Mouse (Mus musculus): ENCODE measurements around the gene Il18rap. TPM values are rescaled to one million over a fixed set of nuclear protein-coding genes. Genes with fewer than 3 reads are reported as not detected.

Il18rap gene
- polyA plus RNA-seq (2015; fragmentation: Nextera tagmentation; extraction: Ambion mirVana), result 0.11 and 0.27 TPM in 2 replicates

DNA sequence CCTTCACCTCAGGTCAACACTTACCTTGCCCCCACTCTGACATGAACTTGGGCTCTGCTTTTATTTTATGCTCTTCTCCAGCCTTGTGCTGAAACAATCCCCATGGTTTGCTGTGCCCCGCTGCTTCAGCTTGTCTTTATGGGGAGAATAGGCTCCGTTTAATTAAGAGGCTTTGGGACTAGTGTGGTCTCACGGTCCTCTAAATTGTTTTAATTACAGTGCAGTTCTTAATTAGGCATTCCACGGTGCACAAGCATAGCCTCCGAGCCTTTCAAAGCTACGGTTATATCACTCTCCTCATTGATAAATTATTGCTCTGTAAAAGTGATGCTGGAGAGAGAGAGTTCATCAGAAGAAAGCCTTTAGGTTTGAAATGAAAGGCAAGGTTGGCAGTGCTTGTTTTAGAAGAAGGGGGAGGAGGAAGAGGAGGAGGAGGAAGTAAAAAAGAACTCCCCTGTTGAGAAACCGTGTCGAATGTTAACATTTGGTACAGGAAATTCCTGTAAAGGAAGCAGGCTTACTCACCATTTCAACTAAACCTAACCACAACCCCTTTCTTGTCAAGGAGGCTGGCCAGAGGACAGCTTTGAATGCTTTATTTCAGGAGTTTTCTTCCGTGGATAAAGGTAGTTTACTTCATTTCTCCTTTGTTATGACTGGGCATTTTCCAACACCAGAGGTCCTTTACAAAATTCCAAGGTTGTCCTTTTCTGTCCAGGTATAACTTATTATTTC is at the start of gene Il18rap:
Gene Il18rap, plus strand, starts transcription at position 512 of the 735 bp plus-strand sequence.
- ATAC-seq, result peak; percentile 54; the same call in 1 of the 2 replicates

GRCm38 (mm10) chr1:40465477-40466430 is 49.4 kb upstream of the Il18rap start, which contains the start of gene Il18r1:
TSS of gene Il18r1 (plus strand) at chr1:40465552.
- Histone ChIP-seq H3K27ac (ENCODE audit: low read length) (no peak within 1 kb of the TSS), H3K27me3 (replicated peaks; ENCODE audit: control insufficient read depth, insufficient read depth, low read length) (no peaks in the 10 kb centered on the region), H3K4me2 (ENCODE audit: low read length) (no peak within 1 kb of the TSS), H3K4me1 (replicated peaks; ENCODE audit: control insufficient read depth, insufficient read depth, low read length) (no peaks in the 10 kb centered on the region), H3K4me3 (replicated peaks; ENCODE audit: low read length) (no peak within 1 kb of the TSS), H3K9me3 (ENCODE audit: control insufficient read depth, low read length) (no peaks in the 10 kb centered on the region), H3K9ac (replicated peaks; ENCODE audit: low read depth, low read length) (no peak within 1 kb of the TSS), H3K36me3 (ENCODE audit: control insufficient read depth, insufficient read depth) (no peaks in the 10 kb centered on the region)
- ATAC-seq, result no peak
- 50% methylated on average over 20 of the region's 20 CpGs for WGBS

More for the DNA sequence above, at the start of gene Il18rap:
- Histone ChIP-seq H3K4me2 (ENCODE audit: low read length) (peak within 1 kb of the TSS; percentile 12), H3K9ac (replicated peaks; ENCODE audit: low read depth, low read length) (no peak within 1 kb of the TSS), H3K9me3 (ENCODE audit: control insufficient read depth, low read length) (no peaks in the 10 kb centered on the region), H3K4me1 (replicated peaks; ENCODE audit: control insufficient read depth, insufficient read depth, low read length) (peaks cover 6% of the 10 kb centered on the region; the same call in 1 of the 2 replicates), H3K27ac (ENCODE audit: low read length) (no peak within 1 kb of the TSS), H3K27me3 (replicated peaks; ENCODE audit: control insufficient read depth, insufficient read depth, low read length) (no peaks in the 10 kb centered on the region), H3K36me3 (ENCODE audit: control insufficient read depth, insufficient read depth) (no peaks in the 10 kb centered on the region), H3K4me3 (replicated peaks; ENCODE audit: low read length) (no peak within 1 kb of the TSS)
- WGBS, result 9% methylated on average over 9 of the region's 9 CpGs

DNA sequence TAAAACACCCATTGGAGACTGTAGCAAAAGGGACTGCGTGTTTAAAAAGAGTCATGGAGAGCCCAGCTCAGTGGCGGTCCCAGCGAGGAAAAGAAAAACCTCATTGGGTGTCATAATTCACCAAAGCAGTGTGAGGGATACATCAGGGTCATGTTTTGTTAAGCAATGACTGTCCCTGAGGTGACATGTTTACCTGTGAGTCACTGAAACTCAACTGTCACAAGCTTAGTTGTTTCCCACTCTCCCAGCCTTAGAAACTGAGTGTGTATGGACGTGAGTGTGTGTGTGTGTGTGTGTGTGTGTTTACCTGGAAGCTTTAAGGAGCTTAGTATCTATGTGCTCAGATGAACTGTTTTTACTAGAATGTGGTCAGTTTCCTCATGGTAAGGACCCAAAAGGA is 47.9 kb upstream of the Il18rap start:
- WGBS, result 92% methylated on average over 4 of the region's 4 CpGs
- no peaks in the 10 kb centered on the region for H3K9me3 ChIP-seq (ENCODE audit: control insufficient read depth, low read length)

GRCm38 (mm10) chr1:40468805-40469204 is 46.4 kb upstream of the Il18rap start:
- no peaks in the 10 kb centered on the region for H3K9me3 ChIP-seq (ENCODE audit: control insufficient read depth, low read length)
- no peak overlapping the region for H3K4me3 ChIP-seq (replicated peaks; ENCODE audit: low read length)
- no peak overlapping the region for H3K9ac ChIP-seq (replicated peaks; ENCODE audit: low read depth, low read length)
- WGBS, result 73% methylated on average over 2 of the region's 2 CpGs
- H3K27ac ChIP-seq (ENCODE audit: low read length), result no peak overlapping the region
- H3K36me3 ChIP-seq (ENCODE audit: control insufficient read depth, insufficient read depth), result no peaks in the 10 kb centered on the region
- no peaks in the 10 kb centered on the region for H3K4me1 ChIP-seq (replicated peaks; ENCODE audit: control insufficient read depth, insufficient read depth, low read length)
- H3K4me2 ChIP-seq (ENCODE audit: low read length), result no peak overlapping the region
- no peak for ATAC-seq
- no peaks in the 10 kb centered on the region for H3K27me3 ChIP-seq (replicated peaks; ENCODE audit: control insufficient read depth, insufficient read depth, low read length)

More for the DNA sequence above, 47.9 kb upstream of the Il18rap start:
- Histone ChIP-seq H3K4me1 (replicated peaks; ENCODE audit: control insufficient read depth, insufficient read depth, low read length) (no peaks in the 10 kb centered on the region), H3K36me3 (ENCODE audit: control insufficient read depth, insufficient read depth) (no peaks in the 10 kb centered on the region), H3K27me3 (replicated peaks; ENCODE audit: control insufficient read depth, insufficient read depth, low read length) (no peaks in the 10 kb centered on the region), H3K4me3 (replicated peaks; ENCODE audit: low read length) (no peak overlapping the region), H3K9ac (replicated peaks; ENCODE audit: low read depth, low read length) (no peak overlapping the region), H3K4me2 (ENCODE audit: low read length) (no peak overlapping the region), H3K27ac (ENCODE audit: low read length) (no peak overlapping the region)
- no peak for ATAC-seq

DNA sequence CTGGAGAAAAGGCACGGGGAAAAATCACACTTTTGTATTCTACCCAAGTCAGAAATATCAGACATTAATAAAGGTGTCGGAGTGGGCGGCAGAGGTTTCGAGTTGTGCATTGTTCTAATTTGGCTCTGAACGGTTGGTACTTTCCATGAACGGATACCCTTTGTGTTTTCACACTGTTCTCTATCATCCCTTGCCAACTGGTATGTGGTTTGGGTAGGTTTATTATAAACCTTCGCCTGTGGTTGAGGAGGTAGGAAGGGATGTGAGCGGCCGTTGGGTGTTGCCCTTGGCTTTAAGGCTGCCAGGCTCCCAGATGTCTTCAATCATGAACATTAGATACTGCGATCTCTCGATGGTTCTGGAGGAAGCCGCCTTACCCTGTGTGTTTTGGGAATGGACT is 45.3 kb upstream of the Il18rap start:
- Histone ChIP-seq H3K36me3 (ENCODE audit: control insufficient read depth, insufficient read depth) (no peaks in the 10 kb centered on the region), H3K27ac (ENCODE audit: low read length) (no peak overlapping the region), H3K9ac (replicated peaks; ENCODE audit: low read depth, low read length) (no peak overlapping the region), H3K27me3 (replicated peaks; ENCODE audit: control insufficient read depth, insufficient read depth, low read length) (no peaks in the 10 kb centered on the region), H3K4me3 (replicated peaks; ENCODE audit: low read length) (no peak overlapping the region), H3K4me1 (replicated peaks; ENCODE audit: control insufficient read depth, insufficient read depth, low read length) (no peaks in the 10 kb centered on the region), H3K4me2 (ENCODE audit: low read length) (no peak overlapping the region), H3K9me3 (ENCODE audit: control insufficient read depth, low read length) (no peaks in the 10 kb centered on the region)
- WGBS, result 91% methylated on average over 12 of the region's 12 CpGs
- no peak for ATAC-seq

GRCm38 (mm10) chr1:40472401-40472800 is 42.8 kb upstream of the Il18rap start:
- Histone ChIP-seq H3K27ac (ENCODE audit: low read length) (no peak overlapping the region), H3K4me1 (replicated peaks; ENCODE audit: control insufficient read depth, insufficient read depth, low read length) (no peaks in the 10 kb centered on the region), H3K36me3 (ENCODE audit: control insufficient read depth, insufficient read depth) (no peaks in the 10 kb centered on the region), H3K27me3 (replicated peaks; ENCODE audit: control insufficient read depth, insufficient read depth, low read length) (no peaks in the 10 kb centered on the region), H3K9ac (replicated peaks; ENCODE audit: low read depth, low read length) (no peak overlapping the region), H3K4me2 (ENCODE audit: low read length) (no peak overlapping the region), H3K9me3 (ENCODE audit: control insufficient read depth, low read length) (no peaks in the 10 kb centered on the region), H3K4me3 (replicated peaks; ENCODE audit: low read length) (no peak overlapping the region)
- ATAC-seq, result no peak
- WGBS, result 90% methylated on average over 1 of the region's 1 CpGs

GRCm38 (mm10) chr1:40473640-40474039 is 41.5 kb upstream of the Il18rap start:
- 86% methylated on average over 4 of the region's 4 CpGs for whole genome bisulfite sequencing
- Histone ChIP-seq H3K36me3 (ENCODE audit: control insufficient read depth, insufficient read depth) (no peaks in the 10 kb centered on the region), H3K27me3 (replicated peaks; ENCODE audit: control insufficient read depth, insufficient read depth, low read length) (no peaks in the 10 kb centered on the region), H3K27ac (ENCODE audit: low read length) (no peak overlapping the region), H3K4me2 (ENCODE audit: low read length) (no peak overlapping the region), H3K9ac (replicated peaks; ENCODE audit: low read depth, low read length) (no peak overlapping the region), H3K4me3 (replicated peaks; ENCODE audit: low read length) (no peak overlapping the region), H3K9me3 (ENCODE audit: control insufficient read depth, low read length) (no peaks in the 10 kb centered on the region), H3K4me1 (replicated peaks; ENCODE audit: control insufficient read depth, insufficient read depth, low read length) (no peaks in the 10 kb centered on the region)
- ATAC-seq, result no peak

DNA sequence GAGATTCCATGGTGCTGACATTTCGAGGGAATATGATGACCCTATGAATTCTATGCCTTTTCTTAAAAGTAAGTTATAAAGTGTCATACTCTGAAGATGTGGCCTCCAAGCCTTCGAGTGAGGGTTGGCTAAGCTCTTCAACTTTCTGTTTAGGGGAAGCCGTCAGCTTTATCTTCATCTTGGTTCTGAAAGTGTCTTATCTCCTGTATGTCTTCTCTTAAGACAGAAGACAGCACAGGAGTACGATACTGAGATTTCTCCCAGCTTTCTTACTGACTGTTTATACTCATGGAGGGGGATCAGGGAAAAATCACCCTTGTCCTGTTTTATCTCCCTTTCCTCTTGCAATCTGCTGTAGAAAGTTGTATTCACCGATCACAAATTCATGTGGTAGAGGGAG is 40.8 kb upstream of the Il18rap start:
- Histone ChIP-seq H3K4me3 (replicated peaks; ENCODE audit: low read length) (no peak overlapping the region), H3K4me1 (replicated peaks; ENCODE audit: control insufficient read depth, insufficient read depth, low read length) (no peaks in the 10 kb centered on the region), H3K36me3 (ENCODE audit: control insufficient read depth, insufficient read depth) (no peaks in the 10 kb centered on the region), H3K27me3 (replicated peaks; ENCODE audit: control insufficient read depth, insufficient read depth, low read length) (no peaks in the 10 kb centered on the region), H3K4me2 (ENCODE audit: low read length) (no peak overlapping the region), H3K9ac (replicated peaks; ENCODE audit: low read depth, low read length) (no peak overlapping the region), H3K9me3 (ENCODE audit: control insufficient read depth, low read length) (no peaks in the 10 kb centered on the region), H3K27ac (ENCODE audit: low read length) (no peak overlapping the region)
- no peak for ATAC-seq
- WGBS, result 93% methylated on average over 5 of the region's 5 CpGs

DNA sequence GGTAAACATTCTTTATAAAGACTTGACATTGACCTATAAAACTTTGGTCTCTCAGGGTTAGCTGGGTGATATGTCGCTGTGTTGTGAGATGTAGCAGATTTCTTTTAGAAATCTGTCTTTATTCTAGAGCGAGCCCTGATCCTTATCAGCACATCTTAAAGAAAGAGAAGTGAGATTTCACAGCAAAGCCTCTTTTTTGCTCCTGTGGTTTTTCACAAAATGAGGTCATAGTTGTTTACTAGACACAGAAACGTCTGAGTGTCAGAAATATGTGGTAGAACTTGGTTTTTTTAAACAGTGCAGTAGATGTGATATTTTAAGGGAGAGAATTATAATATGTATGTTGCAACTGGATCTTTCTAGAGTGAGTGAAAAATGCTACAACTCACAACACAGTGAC is 39.5 kb upstream of the Il18rap start:
- ATAC-seq, result no peak
- H3K4me3 ChIP-seq (replicated peaks; ENCODE audit: low read length), result no peak overlapping the region
- no peaks in the 10 kb centered on the region for H3K27me3 ChIP-seq (replicated peaks; ENCODE audit: control insufficient read depth, insufficient read depth, low read length)
- H3K9ac ChIP-seq (replicated peaks; ENCODE audit: low read depth, low read length), result no peak overlapping the region
- WGBS, result 66% methylated on average over 3 of the region's 3 CpGs
- H3K4me2 ChIP-seq (ENCODE audit: low read length), result no peak overlapping the region
- no peaks in the 10 kb centered on the region for H3K36me3 ChIP-seq (ENCODE audit: control insufficient read depth, insufficient read depth)
- H3K27ac ChIP-seq (ENCODE audit: low read length), result no peak overlapping the region
- no peaks in the 10 kb centered on the region for H3K4me1 ChIP-seq (replicated peaks; ENCODE audit: control insufficient read depth, insufficient read depth, low read length)
- no peaks in the 10 kb centered on the region for H3K9me3 ChIP-seq (ENCODE audit: control insufficient read depth, low read length)
